Mouse (Mus musculus): ENCODE results near the gene Krt79.

Krt79 gene

DNA sequence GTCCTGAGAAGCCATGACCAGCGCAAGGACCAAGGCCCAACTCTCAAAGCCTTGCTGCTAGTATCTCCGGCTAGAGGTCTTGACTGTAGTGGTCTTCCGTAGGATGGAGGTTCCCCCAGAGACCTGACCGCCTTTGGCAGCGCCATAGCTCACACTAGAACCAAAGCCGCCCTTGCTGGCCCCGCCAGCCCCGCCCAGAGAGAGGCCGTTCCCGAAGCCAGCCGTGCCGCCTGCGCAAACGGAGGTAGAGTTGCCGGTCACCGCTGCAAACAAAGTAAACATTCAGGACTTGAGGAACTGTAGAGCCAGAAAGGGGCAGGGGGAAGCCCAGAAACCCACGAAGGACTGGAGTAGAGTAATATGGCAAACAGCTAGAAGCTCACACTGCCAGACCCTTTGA, 10.5 kb downstream of the Krt79 start:
- DNase-seq, result peak; percentile 16

DNA sequence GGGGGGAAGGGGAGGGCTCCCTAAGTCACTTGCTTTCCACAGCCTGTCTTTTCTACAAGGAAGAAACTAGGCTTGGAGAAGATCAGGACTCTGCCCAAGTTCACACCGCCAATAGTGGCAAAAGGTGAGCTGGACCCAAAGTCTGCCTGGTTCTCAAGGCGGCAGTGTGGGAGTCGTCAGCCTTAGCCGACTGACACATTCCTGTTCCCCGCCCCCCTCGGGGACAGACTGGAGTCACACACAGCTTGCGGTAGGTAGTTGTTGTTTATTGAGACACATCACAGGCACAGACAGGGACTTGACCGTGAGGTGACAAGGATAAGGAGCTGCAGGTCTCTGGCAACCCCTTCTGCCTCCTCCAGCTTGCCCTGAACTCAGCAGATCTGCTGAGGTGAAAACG, 11.0 kb downstream of the Krt79 start:
- DNase-seq, result no peak

DNA sequence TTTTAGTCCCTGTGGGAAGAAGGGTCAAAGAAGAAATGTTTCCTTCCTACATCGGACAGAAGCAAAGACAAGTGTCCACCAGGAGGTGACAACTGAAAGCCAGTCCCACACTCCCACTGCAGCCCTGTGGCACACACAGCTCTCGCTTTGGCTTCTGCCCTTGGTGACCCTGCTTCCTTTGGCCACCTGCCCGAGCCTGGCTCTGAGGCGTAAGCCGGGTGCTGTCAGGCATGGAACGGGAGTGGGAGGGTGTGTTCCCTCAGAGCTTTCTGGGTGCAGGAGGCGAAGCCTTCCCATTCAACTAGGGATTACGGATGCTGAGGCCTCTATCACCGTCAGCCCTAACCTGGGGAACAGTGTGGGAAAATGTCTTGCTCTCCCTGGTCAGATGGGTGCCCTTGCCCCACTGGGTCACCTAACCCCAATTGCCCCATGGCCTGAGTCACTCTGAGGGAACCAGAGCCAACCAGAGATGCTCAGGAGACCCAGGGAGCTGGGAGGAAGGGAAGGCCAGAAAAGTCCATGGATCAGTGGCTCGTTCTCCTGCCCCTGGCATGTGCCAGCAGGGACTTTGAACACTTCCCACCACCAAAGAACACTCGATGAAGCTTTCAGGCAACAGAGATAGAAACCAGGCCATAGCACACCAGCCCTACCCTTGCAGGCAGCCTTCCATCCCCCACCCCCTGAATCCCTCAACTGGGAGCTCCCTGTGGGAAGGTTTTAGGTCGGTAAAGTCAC, 12.6 kb downstream of the Krt79 start:
- peak; percentile 86 for DNase-seq

DNA sequence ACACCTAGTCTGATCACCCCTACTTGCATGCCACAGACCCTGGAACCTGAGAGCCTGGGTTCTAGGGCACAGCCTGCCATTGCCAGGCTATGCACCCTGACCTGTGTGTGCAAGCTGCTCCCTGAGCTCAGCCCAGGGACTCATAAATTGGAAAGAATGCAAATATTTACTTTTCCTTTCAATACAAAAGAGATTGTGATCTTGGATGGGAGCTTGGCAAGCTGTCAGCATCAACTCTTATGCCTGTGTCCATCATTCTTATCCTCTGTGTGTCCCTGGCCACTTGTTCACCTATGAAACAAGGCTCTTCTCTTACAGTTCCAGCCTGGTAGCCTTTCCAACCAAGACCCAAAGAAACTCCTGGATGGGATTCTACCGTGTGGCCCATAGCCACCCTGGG, 15.1 kb downstream of the Krt79 start:
- DNase-seq, result no peak

DNA sequence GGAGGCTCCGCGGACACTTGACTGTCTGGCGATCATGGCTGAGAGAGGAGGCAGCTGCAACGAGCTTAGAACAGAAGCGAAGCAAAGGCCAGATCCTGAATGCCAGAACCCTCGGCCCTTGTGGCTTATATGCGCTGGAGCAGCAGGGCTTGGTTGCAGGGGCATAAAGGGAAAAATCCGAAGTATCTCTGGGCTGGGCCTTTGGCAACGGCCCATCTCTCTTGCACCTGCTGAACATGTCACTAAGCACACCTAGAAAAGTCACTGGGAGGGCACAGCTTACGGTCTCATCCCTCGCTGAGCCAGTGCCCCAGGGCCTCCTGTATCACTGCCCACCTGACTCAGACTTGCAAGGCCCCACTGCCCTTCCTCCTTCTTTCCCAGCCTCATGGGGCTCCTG, 15.5 kb downstream of the Krt79 start, which contains the start of gene Krt4:
Gene Krt4 (minus strand): TSS at position 101 of the 400 bp plus-strand sequence.
- no peak for DNase-seq

- no peak for DNase-seq
These were observed 17.8 kb downstream of the Krt79 start for GRCm38 (mm10) chr15:101922296-101922695.

GRCm38 (mm10) chr15:101916072-101916471, 24.1 kb downstream of the Krt79 start:
- DNase-seq, result no peak

DNA sequence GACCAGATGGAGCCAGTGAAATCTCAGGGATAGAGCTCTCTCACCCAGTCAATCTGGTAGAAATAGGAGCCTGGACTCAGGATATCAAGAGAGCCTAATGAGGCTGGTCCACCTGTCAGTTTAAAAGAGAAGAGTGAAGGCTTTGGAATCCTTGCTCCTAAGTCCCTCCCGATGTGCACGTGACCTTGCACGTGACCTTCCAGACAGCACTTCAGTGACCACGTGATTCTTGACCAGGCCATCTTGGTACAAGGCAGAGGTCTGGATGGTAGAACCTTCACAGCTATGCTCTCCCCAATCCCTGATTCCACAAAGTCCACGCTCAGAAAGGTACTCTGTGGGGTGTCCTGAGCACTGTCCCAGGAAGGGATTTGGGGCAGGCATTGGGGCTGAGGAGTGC, 35.3 kb downstream of the Krt79 start:
- DNase-seq, result no peak

DNA sequence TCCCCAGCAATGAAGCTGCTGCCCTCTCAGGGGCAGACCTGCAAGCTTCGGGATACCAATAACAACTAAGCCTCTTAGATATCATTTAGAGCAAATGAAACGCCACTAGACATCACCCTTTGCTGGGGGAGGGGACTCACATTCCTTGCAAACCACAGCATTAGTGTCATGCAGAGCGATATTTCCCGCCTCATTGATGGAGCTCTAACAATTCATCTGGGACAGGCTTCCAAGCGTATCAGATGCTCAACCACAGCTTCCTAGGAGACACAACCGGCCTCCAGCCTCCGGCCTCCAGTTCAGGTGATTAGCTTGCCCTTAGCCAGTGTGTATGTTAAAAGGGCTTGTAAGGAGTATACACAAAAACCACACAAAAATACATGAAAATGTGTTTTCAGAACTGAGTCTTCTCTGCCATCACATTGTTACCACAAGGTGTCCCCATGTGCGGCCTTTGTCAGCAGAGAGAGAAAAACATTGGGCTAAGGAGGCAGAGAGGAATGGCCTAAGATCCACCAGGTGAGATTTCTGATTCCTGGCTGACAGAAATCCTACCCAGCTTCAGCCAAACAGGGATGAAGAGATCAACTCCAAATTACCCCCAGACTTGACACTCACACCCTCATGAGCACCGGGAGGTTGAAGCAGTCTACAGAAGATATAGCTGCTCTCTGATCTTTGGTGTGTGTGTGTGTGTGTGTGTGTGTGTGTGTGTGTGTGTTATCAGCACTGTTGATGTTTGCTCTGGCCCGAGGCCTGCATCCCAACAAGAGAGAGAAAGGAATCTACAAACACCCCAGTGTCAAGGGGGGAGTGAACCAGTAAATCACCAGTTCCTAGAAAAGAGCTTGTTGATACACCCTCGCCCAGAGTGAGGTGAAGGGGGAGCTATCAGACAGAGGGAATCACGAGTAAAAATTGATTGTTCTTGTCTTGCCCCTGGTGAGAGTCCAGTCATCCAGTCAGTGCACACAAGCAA, 37.7 kb downstream of the Krt79 start:
- DNase-seq, result no peak

DNA sequence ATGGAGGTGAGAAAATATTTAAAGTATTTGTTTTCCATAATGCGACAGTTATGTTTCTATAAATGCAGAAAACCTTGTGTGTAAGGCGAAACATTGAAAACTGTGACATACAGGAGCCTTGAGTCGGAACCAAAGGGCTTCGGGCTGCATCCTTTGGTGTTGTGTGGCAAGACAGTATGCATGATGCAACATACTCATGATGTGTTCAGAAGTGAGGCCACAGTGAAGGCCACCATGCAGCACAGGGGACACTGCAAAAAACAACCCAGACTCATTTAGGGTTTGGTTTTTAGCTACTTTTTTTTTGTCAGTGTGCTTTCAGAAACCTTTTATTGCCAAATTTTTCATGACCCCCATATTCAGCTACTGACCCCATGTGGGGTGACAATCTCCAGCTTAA, 44.9 kb downstream of the Krt79 start:
- DNase-seq, result no peak

DNA sequence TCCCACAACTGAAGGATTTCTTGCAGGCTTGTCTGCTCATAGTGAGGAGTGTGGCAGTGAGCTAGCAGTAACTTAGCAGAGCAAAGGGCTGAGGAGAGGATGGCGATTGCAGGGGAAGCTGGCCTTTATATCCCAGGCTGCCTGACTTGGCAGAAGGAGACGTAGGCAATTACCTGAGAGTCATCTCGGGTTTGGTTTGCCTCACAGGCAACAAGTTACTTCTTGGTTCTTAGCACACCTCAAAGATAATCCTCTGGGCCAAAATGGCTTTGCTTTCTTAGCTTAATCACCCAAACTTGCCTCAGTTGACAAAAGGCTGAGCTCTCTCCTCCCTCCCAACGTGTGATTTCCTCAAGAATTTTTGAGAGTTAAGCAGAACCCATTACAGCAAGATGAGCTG, 47.3 kb downstream of the Krt79 start, which contains the start of gene Krt76:
Gene Krt76 (minus strand): TSS at position 101 of the 400 bp plus-strand sequence.
- no peak for DNase-seq

DNA sequence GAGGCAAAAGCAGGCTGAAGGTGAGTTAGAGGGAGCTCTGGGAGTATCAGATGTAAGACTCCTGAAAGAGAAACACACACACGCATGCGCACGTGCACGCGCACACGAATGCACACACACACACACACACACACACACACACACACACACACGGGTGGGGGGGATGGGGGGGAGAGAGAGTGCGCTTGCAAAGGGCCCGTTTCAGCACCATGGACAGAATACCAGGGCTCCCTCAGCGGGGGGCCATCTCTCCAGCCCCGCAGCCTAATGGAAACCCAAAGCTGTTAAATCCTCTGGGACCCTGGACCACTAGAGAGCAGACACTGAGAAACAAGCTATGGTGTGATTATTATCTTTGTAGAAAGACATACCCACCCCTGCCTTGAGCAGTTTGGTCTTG, 60.3 kb downstream of the Krt79 start:
- DNase-seq, result no peak

Data from kidney, adult 11 months (tissue).